Mouse (Mus musculus): ENCODE results near the gene Olfr1426.
"Not testable (repeated sequence)": the region's sequence is repeated elsewhere in the genome, so short reads cannot be mapped to it uniquely, and the experiment has no call there.

Gene Olfr1426

DNA sequence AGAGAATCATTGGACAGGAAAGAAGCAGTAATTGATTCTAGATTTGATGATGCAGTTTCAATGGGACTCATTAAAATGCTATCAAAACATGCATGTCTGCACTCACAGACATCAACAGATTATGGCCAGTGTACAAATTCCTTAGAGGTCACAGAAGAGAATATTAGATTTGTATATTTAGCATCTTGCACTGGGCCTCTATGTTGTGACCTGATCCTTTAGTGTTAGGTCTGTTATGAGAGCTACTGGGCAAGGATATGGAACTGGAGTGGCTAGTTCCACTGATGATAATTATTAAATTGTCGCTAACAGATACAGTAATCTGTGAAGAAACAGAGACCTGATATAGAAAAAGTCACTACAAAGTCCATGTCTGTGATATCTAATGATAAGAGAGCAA lies at the start of gene Olfr1426:
Gene Olfr1426, minus strand, starts transcription at position 101 of the 400 bp plus-strand sequence.
- no peak for DNase-seq (ENCODE audit: low spot score in 2 of 2)

GRCm38 (mm10) chr19:12134289-12134688 lies 42.5 kb upstream of the Olfr1426 start:
- peak; percentile 38 to 41 for DNase-seq (ENCODE audit: low spot score in 2 of 2)

DNA sequence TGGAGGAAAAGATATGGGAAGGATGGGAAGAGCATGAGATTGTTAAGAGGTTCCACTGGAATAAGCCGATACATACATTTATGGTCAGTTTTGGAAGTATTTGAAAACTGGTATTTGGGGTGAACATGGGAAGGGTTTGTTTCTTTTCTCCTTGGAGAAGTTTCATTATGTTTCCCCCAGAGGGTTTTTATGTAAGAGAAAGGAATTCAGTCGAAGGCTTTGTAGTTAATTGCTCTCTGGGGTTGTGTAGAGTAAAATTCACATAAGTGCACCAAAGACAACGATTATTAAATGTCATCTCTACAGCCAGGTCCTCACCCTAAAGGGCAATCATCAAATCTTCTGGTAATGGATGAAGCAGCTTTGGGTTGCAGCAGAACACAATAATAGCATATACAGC lies 31.3 kb upstream of the Olfr1426 start, which contains the start of gene Olfr76:
Gene Olfr76, minus strand, starts transcription at position 101 of the 400 bp plus-strand sequence.
- no peak for DNase-seq (ENCODE audit: low spot score in 2 of 2)

DNA sequence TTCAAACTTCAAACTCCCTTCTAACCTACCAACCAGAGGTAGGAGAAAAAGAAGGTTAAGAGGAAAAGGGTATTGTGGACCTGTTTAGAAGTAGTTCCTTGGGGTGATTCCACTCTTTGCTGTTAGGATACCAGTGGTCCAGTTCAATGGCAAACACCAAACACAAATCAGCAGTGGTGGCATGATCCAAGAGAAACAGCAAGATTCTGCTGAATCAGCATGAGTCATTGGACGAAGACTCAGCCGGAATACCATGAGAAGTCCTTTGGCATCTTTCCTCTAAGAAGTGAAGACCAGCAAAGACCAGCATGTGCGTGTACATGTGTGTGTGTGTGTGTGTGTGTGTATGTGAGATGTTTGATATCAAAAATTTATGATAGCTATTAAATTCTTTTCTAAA lies 24.7 kb upstream of the Olfr1426 start:
- no peak for DNase-seq (ENCODE audit: low spot score in 2 of 2)

GRCm38 (mm10) chr19:12115797-12116196 lies 24.0 kb upstream of the Olfr1426 start, which contains the start of gene Olfr1428:
Olfr1428 (minus strand) TSS chr19:12115897.
- no peak for DNase-seq (ENCODE audit: low spot score in 2 of 2)

DNA sequence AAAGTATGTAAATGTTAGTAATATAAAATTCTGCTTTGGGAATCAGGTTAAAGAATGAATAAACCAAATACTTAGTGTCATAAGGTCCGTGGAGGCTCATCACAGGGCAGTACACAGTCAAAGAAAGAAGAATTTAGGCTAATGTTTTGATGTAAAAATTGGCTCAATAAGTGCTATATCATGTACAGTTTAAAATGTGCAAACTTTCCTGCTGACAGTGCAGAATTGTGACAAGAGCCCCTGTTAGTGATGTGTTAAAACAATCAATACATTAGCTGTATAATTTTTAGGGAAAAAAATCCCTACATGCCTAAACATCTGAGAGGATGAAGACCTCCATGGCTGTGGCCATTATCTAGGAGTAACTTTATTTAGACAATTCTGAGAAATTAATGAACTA lies 22.0 kb upstream of the Olfr1426 start:
- no peak for DNase-seq (ENCODE audit: low spot score in 2 of 2)

GRCm38 (mm10) chr19:12104541-12104940 lies 12.7 kb upstream of the Olfr1426 start:
- DNase-seq (ENCODE audit: low spot score in 2 of 2): no peak

DNA sequence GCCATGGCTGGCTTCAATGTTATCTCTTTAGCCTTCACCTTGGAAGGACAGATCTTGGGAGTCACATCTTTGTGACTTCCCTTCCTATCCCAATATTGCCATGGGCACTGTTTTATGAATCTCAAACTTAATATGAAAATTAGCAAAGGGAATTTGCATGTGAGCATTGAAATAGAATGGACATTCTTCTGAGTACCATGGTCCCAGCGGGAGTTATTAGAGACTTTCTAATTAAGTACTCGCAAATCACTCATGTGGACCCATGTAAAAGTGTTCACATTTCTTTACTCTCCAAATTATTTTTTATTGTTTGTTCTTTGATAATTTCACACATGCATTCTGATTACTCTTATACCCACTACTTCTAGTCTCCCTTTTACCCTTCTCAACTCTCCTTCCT lies 11.4 kb upstream of the Olfr1426 start, which contains the start of gene Olfr1427:
Gene Olfr1427, minus strand, starts transcription at position 101 of the 400 bp plus-strand sequence.
- no peak for DNase-seq (ENCODE audit: low spot score in 2 of 2)

DNA sequence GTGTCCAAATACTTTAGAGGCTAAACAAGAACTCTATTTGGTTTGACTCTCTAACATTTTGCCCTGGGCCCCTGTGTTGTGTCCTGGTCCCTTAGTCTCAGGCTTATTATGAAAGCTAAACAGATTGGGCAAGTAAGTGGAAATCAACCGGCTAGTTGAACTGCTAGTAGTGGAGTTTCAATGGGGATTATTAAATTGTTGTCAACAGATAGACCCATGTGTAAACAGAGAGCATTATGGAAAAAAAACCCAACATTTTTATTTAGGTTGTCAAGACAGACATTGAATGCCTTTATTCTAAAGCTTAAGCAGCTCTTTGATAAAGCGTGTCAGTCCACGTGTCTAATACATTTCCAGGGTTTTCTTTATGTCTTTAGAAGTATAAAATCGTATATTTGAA lies 14.2 kb downstream of the Olfr1426 start, which contains the start of gene Olfr1425:
Gene Olfr1425, minus strand, starts transcription at position 101 of the 400 bp plus-strand sequence.
- not testable (repeated sequence) for DNase-seq (ENCODE audit: low spot score in 2 of 2)

DNA sequence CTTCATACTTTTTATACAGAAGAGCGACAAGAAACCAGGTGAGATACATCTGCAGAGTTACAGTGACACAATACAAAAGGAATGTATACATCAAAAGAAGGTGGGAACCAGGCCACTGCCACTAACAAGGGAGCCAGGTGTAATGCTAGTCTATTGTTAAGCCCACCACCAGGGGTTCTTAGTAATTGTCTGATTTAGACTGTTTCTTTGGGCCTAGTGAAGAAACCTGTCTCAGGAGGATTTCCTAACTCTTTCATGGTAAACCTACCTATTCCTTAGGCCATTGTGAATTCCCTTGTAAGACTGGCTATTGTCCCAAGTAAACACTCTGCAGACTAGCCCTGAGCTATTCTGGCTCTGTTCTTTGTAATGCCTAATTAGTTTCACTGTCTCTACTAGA lies 22.3 kb downstream of the Olfr1426 start:
- not testable (repeated sequence) for DNase-seq (ENCODE audit: low spot score in 2 of 2)

DNA sequence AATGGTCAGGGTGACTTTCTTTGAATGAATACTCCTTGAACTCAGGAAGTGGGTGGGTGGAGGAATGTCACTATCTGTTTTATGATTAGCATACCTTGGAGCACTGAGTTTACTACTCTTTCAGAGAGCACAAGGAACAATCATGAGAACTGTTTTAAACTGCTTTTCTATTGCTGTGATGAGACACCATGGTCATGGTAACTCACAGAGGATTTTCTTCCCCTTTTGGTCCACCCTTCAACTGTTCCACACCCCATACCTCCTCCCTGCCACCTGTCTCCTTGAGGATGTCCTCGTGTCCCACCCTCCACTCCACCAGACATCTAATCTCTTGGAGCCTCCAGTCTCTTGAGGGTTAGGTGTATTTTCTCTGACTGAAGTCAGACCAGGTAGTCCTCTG lies 24.0 kb downstream of the Olfr1426 start:
- not testable (repeated sequence) for DNase-seq (ENCODE audit: low spot score in 2 of 2)

DNA sequence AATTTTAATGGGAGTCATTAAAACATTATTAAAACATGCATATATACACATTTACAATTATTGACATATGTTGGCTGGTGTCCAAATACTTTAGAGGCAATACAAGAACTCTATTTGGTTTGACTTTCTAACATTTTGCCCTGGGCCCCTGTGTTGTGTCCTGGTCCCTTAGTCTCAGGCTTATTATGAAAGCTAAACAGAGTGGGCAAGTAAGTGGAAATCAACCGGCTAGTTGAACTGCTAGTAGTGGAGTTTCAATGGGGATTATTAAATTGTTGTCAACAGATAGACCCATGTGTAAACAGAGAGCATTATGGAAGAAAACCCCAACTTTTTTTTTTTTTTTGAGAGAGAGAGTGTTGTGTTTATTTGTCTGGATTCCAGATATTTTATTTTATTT lies 29.2 kb downstream of the Olfr1426 start, which contains the start of gene Olfr1424:
Gene Olfr1424, minus strand, starts transcription at position 101 of the 400 bp plus-strand sequence.
- DNase-seq (ENCODE audit: low spot score in 2 of 2): not testable (repeated sequence)

- DNase-seq (ENCODE audit: low spot score in 2 of 2): no peak
These were observed 48.6 kb downstream of the Olfr1426 start for GRCm38 (mm10) chr19:12043163-12043562.

- no peak for DNase-seq (ENCODE audit: low spot score in 2 of 2)
These were observed 50.6 kb downstream of the Olfr1426 start, which contains the start of gene Olfr1423 for GRCm38 (mm10) chr19:12041217-12041616. Olfr1423 (minus strand) TSS chr19:12041317.

DNA sequence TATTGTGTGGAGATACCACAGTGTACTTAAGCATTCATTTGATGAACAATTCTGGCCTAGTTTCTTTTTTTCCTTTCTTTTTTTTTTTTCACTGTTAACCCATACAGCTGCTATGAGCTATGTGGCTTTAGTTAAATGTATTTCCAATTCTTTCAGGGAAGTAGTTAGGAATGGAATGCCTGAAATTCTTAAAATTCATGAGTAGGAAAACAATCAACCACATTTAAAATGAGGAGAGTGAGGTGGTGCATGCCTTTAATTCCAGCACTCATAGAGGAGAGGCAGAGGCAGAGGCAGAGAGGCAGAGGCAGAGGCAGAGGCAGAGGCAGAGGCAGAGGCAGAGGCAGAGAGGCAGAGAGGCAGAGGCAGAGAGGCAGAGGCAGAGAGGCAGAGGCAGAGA lies 54.1 kb downstream of the Olfr1426 start:
- DNase-seq (ENCODE audit: low spot score in 2 of 2): no peak

All from right cerebral cortex, postnatal 10 days (tissue).